Mouse (Mus musculus) hematopoietic stem cell, adult 5-6 weeks (primary cell): ENCODE results near the gene Nfrkb. TPM values are rescaled to one million over a fixed set of nuclear protein-coding genes. Genes with fewer than 3 reads are reported as not detected.

Source experiments
- ATAC-seq, 2 experiments: fragments of 125-278 bp in 1 of 2; replicated peaks in 1 of 2; 2 replicates each; pipeline ENCODE4 v1.8.0; 2016 to 2017; ENCODE audit warnings: inconsistent platforms in 2 of 2, mild to moderate bottlenecking in 2 of 2, moderate number of reproducible peaks in 2 of 2, low read depth in 1 of 2, moderate TSS enrichment in 1 of 2; ENCODE audit not compliant: low FRiP score in 2 of 2, poor library complexity in 2 of 2, severe bottlenecking in 2 of 2, insufficient read depth in 1 of 2, low TSS enrichment in 1 of 2
- total RNA-seq: library from RNA; stranded (forward); fragments of 172-1452, 232-1000 nt; gene quantifications from 2 replicates; pipeline ENCODE4 v1.2.3, GENCODE M21; 2017

The Nfrkb gene
- total RNA-seq, 1 experiment from 2014 or later: 27.8 TPM

GRCm38 (mm10) chr9:31404311-31404710 lies 18.3 kb downstream of the Nfrkb start:
- ATAC-seq: no peak

- peak; percentile 53 to 62; a peak in 1 of 4 replicates for ATAC-seq
Measured at GRCm38 (mm10) chr9:31405217-31405616, 19.2 kb downstream of the Nfrkb start.

- ATAC-seq: peak in 1 of 2 experiments; percentile 49; a peak in 2 of 4 replicates
Measured at GRCm38 (mm10) chr9:31412165-31412564, 26.2 kb downstream of the Nfrkb start.

- ATAC-seq: peak; percentile 77 to 78
Measured at GRCm38 (mm10) chr9:31418821-31419220, 32.8 kb downstream of the Nfrkb start.

GRCm38 (mm10) chr9:31422143-31422542 lies 36.2 kb downstream of the Nfrkb start:
- ATAC-seq: 0 out of 4 replicates have a peak, but pooled peaks of 1 of the 2 experiments have one; percentile 32

- ATAC-seq: no peak
Measured at GRCm38 (mm10) chr9:31428971-31429370, 43.0 kb downstream of the Nfrkb start.

- no peak for ATAC-seq
Measured at GRCm38 (mm10) chr9:31430011-31430410, 44.0 kb downstream of the Nfrkb start.

GRCm38 (mm10) chr9:31431751-31432150 lies 45.8 kb downstream of the Nfrkb start:
- no peak for ATAC-seq

- no peak for ATAC-seq
Measured at GRCm38 (mm10) chr9:31432336-31432975, 46.5 kb downstream of the Nfrkb start.

- no peak for ATAC-seq
Measured at GRCm38 (mm10) chr9:31433431-31433830, 47.4 kb downstream of the Nfrkb start.

GRCm38 (mm10) chr9:31435415-31435814 lies 49.4 kb downstream of the Nfrkb start:
- ATAC-seq: no peak

- no peak for ATAC-seq
Measured at GRCm38 (mm10) chr9:31437861-31438260, 51.9 kb downstream of the Nfrkb start.

- no peak for ATAC-seq
Measured at GRCm38 (mm10) chr9:31438834-31439233, 52.8 kb downstream of the Nfrkb start.

GRCm38 (mm10) chr9:31439341-31439740 lies 53.3 kb downstream of the Nfrkb start:
- ATAC-seq: no peak

- ATAC-seq: no peak
Measured at GRCm38 (mm10) chr9:31440366-31440765, 54.4 kb downstream of the Nfrkb start.

GRCm38 (mm10) chr9:31441487-31441886 lies 55.5 kb downstream of the Nfrkb start:
- ATAC-seq: no peak

- no peak for ATAC-seq
Measured at GRCm38 (mm10) chr9:31444236-31444635, 58.2 kb downstream of the Nfrkb start.

GRCm38 (mm10) chr9:31449145-31449772 lies 63.3 kb downstream of the Nfrkb start:
- ATAC-seq: no peak

GRCm38 (mm10) chr9:31452166-31452565 lies 66.2 kb downstream of the Nfrkb start:
- no peak for ATAC-seq
